ENCODE assay signal across 16 mouse cellular contexts in the genomic region with DNA sequence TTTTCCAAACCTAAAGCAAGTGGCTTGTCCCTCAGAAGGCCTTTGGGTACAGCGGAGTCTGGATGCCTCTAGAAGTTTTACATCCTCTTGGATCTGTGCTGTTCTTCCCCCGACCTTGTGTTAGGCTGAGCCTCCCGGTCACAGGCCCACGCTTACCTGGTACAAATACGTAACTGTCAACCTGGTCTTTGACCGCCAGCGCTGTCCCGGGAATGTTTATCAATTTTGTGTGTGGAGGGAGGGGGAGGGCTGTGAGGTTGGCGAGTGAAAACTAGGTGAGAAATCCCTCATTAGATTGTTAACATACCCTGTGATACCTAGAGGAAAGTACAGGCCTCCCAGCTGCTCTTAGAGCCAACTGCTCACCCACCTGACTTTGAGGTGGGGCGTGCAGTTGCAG.
"Had no signal": no experiment of that assay in that cellular context is flagged by ENCODE, and none has a peak within 500 bp of the region (broad histone marks: within the 10 kb centered on the region; RNA-seq: fewer than 3 reads in every experiment).

No protein-coding gene starts in this region.

- H3K9me3 ChIP-seq: lung, embryonic 15.5 days; megakaryocyte, embryonic 14.5 days; midbrain, embryonic 13.5 days; midbrain, embryonic 15.5 days; neural tube, embryonic 12.5 days had no signal

- H3K27me3 ChIP-seq: lung, embryonic 15.5 days; megakaryocyte, embryonic 14.5 days; midbrain, embryonic 13.5 days; midbrain, embryonic 15.5 days; neural tube, embryonic 12.5 days had no signal

- H3K4me1 ChIP-seq: midbrain, embryonic 13.5 days; neural tube, embryonic 12.5 days had no signal

- DNase-seq: lung, adult 2 months; lung, postnatal 14 days; lung, postnatal 36 days; right cerebral cortex, postnatal 14 days; right cerebral cortex, postnatal 4 days; spleen, adult 18-20 months; thymus, adult 18-20 months; thymus, postnatal 14 days; thymus, postnatal 36 days had no signal

- H3K4me2 ChIP-seq: lung, embryonic 15.5 days; midbrain, embryonic 11.5 days; midbrain, embryonic 13.5 days; midbrain, embryonic 15.5 days; neural tube, embryonic 12.5 days had no signal

- H3K9ac ChIP-seq: lung, embryonic 15.5 days; midbrain, embryonic 13.5 days; midbrain, embryonic 15.5 days; neural tube, embryonic 12.5 days had no signal

- H3K4me3 ChIP-seq: lung, embryonic 15.5 days; megakaryocyte, embryonic 14.5 days; midbrain, embryonic 13.5 days; midbrain, embryonic 15.5 days; neural tube, embryonic 12.5 days had no signal

- ATAC-seq: lung, postnatal 0 days; midbrain, embryonic 13.5 days; midbrain, embryonic 15.5 days had no signal

- H3K27ac ChIP-seq: lung, embryonic 15.5 days; midbrain, embryonic 13.5 days; midbrain, embryonic 15.5 days; neural tube, embryonic 12.5 days had no signal

- H3K36me3 ChIP-seq: lung, embryonic 15.5 days; midbrain, embryonic 13.5 days; midbrain, embryonic 15.5 days; neural tube, embryonic 12.5 days had no signal
